Mouse (Mus musculus) lung, postnatal 14 days (tissue): ENCODE results near the gene Pnpla1.

ENCODE experiments used
- DNase-seq: peaks from one replicate; pipeline ENCODE4 v3.0.0; 2021

Gene Pnpla1

GRCm38 (mm10) chr17:28886266-28886665 is 28.1 kb downstream of the Pnpla1 start:
- no peak for DNase-seq

- DNase-seq, result no peak
Observed at GRCm38 (mm10) chr17:28894050-28894767, 36.0 kb downstream of the Pnpla1 start.

- DNase-seq, result no peak
Observed at GRCm38 (mm10) chr17:28895217-28895875, 37.1 kb downstream of the Pnpla1 start.

GRCm38 (mm10) chr17:28896095-28896780 is 38.0 kb downstream of the Pnpla1 start:
- no peak for DNase-seq

- no peak for DNase-seq
Observed at GRCm38 (mm10) chr17:28897817-28898216, 39.6 kb downstream of the Pnpla1 start.

- DNase-seq, result no peak
Observed at GRCm38 (mm10) chr17:28898249-28898648, 40.0 kb downstream of the Pnpla1 start.

- DNase-seq, result no peak
Observed at GRCm38 (mm10) chr17:28899427-28899826, 41.2 kb downstream of the Pnpla1 start.

GRCm38 (mm10) chr17:28901559-28901958 is 43.3 kb downstream of the Pnpla1 start:
- no peak for DNase-seq

GRCm38 (mm10) chr17:28904546-28905376 is 46.5 kb downstream of the Pnpla1 start:
- peak; percentile 77 for DNase-seq

GRCm38 (mm10) chr17:28905377-28905916 is 47.2 kb downstream of the Pnpla1 start:
- DNase-seq, result no peak

- DNase-seq, result no peak
Observed at GRCm38 (mm10) chr17:28907959-28908358, 49.7 kb downstream of the Pnpla1 start.

GRCm38 (mm10) chr17:28909252-28909941 is 51.2 kb downstream of the Pnpla1 start:
- DNase-seq, result peak; percentile 62

GRCm38 (mm10) chr17:28910139-28910538 is 51.9 kb downstream of the Pnpla1 start:
- no peak for DNase-seq

GRCm38 (mm10) chr17:28913200-28913599 is 55.0 kb downstream of the Pnpla1 start:
- peak; percentile 35 for DNase-seq

GRCm38 (mm10) chr17:28913940-28914339 is 55.7 kb downstream of the Pnpla1 start:
- no peak for DNase-seq

GRCm38 (mm10) chr17:28915060-28915628 is 56.9 kb downstream of the Pnpla1 start, which contains the start of gene 4930539E08Rik:
4930539E08Rik (minus strand) TSS chr17:28915324.
- no peak for DNase-seq

- no peak for DNase-seq
Observed at GRCm38 (mm10) chr17:28916520-28916919, 58.3 kb downstream of the Pnpla1 start.

- DNase-seq, result no peak
Observed at GRCm38 (mm10) chr17:28921086-28921485, 62.9 kb downstream of the Pnpla1 start.

- no peak for DNase-seq
Observed at GRCm38 (mm10) chr17:28922096-28922495, 63.9 kb downstream of the Pnpla1 start.

- DNase-seq, result no peak
Observed at GRCm38 (mm10) chr17:28924957-28925595, 66.9 kb downstream of the Pnpla1 start.

- DNase-seq, result peak; percentile 87
Observed at GRCm38 (mm10) chr17:28926380-28926779, 68.2 kb downstream of the Pnpla1 start.
